Mouse (Mus musculus) thymus, postnatal 25 days (tissue): ENCODE data around the gene Pknox2.

Experiments
- DNase-seq: peaks from one replicate; pipeline ENCODE4 v3.0.0; 2022

Gene Pknox2

DNA sequence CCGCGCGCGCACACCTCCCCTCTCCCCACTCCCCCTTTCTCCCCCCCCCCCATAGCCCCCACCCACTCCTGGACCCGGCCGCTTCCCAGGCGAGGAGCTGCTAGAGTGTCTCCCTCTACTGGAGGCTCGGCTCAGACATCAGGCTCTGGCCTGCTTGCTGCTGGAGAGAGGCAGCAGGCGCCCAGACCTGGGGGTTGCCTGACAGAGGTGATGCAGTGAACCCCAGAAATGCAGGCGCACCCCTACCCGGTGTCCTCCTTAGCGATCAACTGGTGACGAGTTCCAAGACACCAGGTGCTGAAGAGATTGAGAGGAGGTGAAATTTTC lies at the start of gene Pknox2:
Gene Pknox2, minus strand, starts transcription at position 49 of the 327 bp plus-strand sequence.
- DNase-seq: peak; percentile 76

DNA sequence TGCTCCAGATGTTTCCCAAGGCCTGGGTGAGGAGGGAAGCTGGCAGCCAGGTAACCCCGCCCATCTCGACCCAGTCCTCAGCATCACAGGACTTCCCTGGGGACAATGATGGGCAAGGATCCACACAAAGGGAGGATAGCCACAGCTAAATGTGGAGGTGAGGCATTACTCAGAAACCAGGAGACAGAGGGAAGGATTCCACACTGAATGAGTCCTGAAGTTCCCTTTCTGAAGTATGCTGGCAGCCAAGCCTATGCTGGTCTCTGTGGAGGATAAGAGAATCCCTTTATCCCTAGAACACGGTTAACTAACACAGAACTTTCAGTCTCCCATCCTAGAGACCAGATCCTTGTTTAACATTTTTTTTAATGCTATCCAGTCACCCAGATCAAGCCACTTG lies 40.8 kb upstream of the Pknox2 start:
- DNase-seq: no peak

DNA sequence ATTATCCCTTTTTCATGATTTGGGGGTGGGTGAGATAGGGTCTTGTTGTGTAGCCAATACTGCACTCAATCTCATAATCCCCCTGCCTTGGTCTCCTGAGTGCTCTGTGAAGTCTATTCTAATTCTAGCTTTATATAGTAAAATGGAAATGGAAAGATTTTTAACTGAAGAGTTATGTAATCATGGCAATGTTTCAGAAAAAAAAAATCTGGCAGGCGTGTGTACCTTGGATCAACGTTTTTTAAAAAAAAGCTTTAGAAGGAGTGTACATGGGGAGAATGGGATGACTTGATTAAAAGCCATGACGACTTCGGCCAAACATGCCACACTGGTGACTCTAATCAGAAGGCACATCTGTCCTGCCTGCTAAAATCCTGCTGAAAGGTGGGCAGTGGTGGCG lies 40.2 kb upstream of the Pknox2 start:
- DNase-seq: no peak

DNA sequence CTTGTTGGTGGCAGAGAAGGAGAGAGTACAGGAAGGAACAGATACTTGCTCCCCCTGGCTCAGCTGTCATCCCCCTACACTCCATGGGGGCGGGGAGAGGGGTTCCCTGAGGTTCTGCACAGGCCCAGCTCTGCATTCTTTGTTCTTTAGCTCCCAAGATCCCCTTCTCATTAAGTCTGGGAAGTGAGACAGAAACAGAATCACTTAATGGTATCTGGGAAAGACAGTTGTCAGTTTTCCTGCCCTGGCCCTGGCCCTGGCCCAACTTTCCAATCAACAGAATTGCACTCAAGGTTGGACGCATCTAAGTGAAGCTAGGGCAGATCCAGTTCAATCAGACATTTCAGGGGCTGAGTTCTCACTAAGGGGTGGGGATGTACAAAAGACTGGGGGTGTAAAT lies 36.0 kb upstream of the Pknox2 start:
- no peak for DNase-seq

DNA sequence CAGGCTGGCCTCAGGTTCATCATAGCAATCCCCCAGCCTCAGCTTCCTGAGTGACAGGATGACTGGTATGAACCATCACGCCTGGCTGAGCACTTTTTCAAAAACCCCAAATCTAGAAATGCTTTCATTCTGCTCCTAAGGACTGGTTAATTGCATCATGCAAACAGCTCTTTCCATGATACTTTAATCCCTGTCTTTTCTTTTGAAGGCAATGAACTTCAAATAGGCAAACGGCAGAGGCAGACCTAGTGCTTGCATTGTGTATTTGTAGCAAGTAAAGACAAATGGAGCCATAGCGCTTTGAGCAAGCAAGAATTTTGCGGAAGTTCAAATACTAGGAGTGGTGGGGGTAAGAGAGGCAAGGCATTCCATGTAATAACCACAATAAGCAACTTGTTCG lies 34.4 kb upstream of the Pknox2 start:
- no peak for DNase-seq

DNA sequence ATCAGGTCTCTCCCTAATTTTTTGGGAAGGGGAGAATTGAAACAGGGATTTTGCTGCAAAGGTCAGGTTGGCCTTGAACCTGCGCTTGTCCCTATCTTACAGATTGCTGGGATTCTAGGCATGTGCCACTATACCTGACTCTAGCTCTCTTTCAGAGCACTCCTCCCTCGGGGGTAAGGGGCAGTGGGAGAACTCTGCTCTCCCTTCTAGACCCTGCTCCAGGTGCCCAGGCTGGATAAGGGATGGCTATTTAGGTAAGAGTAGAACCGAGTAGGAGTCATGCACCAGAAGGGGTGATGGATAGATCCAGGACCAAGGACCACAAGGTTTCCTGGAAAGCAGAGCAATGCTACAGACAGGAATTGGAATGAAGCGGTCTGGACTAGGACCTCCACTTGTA lies 32.4 kb upstream of the Pknox2 start:
- DNase-seq: no peak

DNA sequence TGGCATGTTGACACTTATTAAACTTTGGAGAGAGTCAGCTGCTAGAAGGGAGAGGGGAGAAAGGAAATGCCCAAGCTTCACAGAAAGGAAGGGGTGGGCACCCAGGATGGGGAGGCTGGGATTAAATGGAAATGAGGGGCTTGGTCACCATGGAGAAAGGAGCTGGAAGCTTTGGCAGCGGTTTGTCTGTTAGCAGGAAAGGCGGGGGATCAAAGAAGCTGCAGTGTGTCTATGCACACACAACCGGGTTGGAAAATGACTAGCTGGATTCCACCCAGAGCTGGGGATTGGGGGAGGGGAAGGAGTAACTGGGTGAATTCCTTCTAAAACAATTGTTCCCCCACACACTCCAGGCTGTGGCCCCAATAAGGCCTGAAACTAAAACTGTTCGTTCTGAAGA lies 31.7 kb upstream of the Pknox2 start:
- DNase-seq: no peak

DNA sequence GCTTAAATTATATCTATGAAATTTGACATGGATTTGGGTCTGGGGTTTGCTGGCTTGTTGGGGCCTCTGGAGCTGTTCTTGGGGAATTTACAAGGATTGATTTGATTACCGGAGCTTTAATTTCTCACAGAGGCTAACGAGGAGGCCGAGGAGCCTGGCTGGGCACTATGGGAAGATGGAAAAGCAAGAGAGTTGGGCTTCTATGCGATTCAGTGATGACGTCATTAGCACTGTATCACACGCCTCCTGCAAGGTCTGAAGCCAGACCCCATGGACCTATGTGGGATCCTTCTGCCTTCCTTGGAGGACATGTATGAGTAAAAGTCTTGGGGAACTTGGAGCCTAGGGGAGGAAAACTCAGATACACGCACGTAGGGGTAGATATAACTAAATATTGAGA lies 30.3 kb upstream of the Pknox2 start:
- DNase-seq: no peak

- DNase-seq: peak; percentile 75
Measured at GRCm38 (mm10) chr9:37177107-37177506, 29.9 kb upstream of the Pknox2 start.

GRCm38 (mm10) chr9:37176002-37176401 lies 28.8 kb upstream of the Pknox2 start:
- DNase-seq: no peak

DNA sequence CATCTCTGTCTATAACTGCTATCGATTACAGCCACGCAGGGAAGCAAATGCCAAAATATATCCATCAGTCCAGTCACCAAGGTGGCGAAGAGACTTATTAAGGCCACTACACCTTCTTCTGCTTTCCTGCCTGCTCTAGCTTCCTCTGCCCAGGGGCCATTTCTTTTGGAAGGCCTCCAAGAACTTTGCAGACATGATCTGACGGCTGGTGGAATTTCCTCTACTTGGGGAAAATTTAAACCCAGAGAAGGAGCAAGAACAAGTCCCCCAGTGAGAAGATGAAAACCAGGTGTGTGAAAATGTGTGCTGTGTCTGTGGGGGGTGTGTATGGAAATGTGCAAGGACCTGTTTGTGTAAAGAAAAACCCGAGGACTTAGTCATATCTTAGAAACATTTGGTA lies 26.2 kb upstream of the Pknox2 start:
- no peak for DNase-seq

DNA sequence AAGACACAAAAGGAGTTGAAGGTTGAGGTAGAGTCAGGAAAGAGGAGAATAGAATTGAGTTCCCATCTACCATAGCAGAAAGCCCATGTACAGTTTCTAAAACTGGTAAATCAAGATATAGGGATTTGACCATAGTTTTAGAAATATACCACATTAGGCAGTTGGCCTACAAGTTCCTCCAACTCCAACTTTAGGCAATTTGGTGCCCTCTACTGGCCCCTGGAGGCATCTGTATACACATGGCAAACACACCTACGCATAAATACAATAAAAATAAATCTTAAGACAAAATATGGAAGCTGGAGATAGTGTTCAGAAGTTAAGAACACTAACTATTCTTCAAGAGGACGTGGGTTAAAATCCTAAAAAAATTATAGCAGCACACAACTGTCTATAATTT lies 19.7 kb upstream of the Pknox2 start:
- DNase-seq: no peak

- DNase-seq: no peak
Measured at GRCm38 (mm10) chr9:37160686-37161085, 13.5 kb upstream of the Pknox2 start.

- DNase-seq: no peak
Measured at GRCm38 (mm10) chr9:37147886-37148285, 679 bp upstream of the Pknox2 start.

- peak; percentile 15 for DNase-seq
Measured at GRCm38 (mm10) chr9:37146603-37147358, 426 bp downstream of the Pknox2 start.

DNA sequence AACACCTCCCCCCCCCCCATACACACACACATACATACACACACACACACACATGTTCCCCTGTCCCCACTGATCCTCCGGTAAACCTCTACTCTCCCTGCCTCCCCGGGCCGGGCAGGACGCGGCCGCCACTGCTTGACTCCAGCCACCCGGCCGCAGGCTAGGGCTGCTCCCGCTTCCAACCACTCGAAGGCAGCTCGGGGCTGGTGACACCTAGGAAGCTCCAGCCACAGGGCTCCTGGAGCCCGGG lies 929 bp downstream of the Pknox2 start:
- no peak for DNase-seq

- peak; percentile 8 for DNase-seq
Measured at GRCm38 (mm10) chr9:37145616-37146352, 1.4 kb downstream of the Pknox2 start.

DNA sequence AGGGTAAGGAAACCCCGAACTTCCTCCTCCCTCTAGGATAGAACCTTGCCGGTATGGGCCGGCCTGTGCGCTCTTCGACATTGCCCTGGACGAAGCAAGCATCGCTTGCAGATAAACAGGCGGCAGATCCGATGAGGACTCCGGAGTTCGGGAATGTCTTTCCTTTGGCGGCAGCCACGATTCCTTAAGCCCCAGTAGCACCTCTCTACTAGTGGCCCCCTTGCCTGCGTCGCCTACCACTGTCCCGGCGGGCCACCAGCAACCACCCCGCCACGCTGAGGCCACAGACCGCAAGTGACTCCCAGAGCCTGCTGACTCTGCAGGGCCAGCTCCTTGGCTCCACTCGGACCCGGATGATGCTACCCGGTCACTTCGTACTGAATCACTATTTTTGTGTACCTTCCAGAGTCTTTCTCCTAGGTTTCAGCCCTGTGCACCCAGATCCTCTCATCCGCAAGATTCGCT lies 2.0 kb downstream of the Pknox2 start:
- DNase-seq: no peak

DNA sequence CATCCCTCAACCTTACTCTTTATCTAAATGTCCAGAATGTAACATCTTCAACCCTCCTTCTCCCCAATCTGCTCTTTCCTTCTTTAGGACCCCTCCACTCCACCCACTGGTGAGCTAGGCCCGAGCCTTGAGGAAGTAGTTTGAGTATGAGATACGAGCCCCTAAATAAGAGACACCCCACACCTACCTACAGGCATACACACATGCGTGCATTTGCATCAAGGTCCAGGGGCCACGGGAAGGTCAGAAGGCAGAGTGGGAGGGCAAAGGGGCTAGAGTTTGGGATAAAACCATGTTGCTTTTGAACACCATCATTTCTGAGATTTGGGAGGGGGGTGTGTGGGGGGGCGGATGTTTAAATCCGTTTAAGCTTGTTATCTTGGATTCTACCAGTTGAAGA lies 2.5 kb downstream of the Pknox2 start:
- no peak for DNase-seq

- DNase-seq: no peak
Measured at GRCm38 (mm10) chr9:37144251-37144650, 3.0 kb downstream of the Pknox2 start.

DNA sequence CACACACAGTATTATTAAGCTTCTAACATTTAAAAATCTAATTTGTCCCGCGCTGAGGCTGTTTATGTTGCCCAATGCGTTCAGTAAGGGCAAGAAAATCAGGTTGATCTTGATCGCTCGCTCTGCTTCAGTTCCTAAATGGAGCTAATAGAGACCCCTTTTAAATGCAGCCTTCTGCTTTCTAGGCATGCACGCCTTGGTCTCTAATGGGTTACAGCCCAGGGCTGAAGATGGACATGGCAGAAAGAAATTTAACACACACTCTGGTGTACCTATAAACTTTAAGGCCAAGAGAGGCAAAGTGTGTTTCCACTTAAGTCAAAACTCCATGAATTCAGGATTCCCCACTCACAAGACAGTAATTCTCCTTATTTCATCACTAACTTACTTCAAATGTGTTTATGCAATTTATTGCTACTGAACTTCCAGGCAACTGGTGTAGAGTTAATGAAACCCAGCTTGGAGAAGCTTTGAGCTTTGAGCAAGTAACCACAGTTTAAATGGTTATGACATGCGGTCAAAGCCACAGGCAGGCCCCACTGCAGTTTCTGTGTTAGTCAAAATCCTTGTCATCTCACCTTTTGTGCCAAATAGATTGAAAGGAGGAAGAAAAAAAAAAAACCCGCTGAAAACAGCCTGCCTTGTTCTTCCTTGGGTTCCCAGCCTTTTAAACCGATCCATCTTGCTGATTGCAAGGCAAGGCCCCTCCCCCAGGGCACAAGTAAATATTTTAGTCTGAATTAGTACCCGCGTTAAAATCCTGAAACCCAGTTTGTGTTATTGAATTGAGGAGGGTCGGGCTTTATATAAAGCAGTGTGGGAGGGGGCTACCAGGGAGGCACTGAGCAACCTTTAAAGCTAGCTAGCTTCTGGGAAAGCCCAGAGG lies 3.9 kb downstream of the Pknox2 start:
- DNase-seq: no peak

DNA sequence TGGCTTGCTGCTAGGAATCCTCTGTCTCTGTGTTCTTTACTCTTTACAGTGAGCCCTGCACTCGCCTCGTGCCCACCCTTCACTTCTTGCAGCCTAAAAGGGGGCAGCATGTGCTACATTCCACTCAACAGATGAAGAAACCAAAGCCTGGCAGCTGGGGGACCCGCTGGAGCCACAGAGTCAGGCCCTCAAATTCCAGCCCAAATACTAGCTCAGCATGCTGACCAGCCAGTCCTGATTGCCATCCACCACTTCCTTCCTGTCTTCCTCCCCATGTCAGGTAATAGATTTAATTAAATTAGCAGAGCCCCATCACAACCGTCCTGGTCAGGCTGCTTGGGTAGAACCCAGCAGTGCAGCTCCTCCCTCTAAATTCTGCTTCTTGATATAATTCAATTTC lies 5.1 kb downstream of the Pknox2 start:
- DNase-seq: no peak

DNA sequence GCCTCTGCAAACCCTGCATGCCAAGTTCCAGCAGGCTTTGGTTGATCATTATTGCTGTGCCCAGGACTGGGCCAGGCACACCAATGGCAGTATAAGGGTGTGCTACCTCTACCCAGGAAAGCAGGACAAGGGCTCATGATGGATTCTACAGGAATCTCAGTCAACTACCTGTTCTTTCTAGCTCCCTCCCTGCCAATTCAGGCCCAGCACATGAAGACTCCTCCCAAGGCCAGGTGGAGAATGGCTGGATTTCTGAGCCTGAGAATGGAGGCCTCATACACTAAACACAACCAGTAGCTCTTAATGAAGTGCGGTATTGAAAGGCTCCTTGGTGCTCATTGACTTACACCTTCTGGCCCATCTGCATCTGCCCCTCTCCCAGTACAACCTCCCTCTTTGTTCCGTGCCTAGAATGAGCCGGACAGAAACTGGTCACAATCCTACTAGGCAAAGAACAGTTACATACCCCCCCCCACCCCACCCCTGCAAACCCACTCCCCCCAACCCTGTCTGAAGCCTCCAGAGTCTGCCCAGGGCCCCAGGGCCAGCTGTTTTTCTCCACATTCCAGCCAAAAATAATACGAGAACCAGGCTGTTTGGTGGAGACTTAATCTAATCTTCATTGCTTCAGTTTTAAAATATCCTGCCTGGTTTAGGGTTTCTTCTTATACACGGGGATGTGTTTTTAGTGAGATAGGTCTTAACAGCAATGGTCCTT lies 6.6 kb downstream of the Pknox2 start:
- DNase-seq: no peak
